Mouse (Mus musculus) thymus, adult 2 months (tissue): ENCODE data around the gene Prkcb. TPM values are rescaled to one million over a fixed set of nuclear protein-coding genes. Genes with fewer than 3 reads are reported as not detected.

ENCODE experiments used
- DNase-seq: peaks from one replicate; pipeline ENCODE4 v3.0.0; 2021
- H3K27ac ChIP-seq: fragments of 200-500 bp; 2 replicates; pipeline ENCODE4 v1.5.1; 2012; ENCODE audit warnings: low read length, control low read depth; ENCODE audit not compliant: control insufficient read depth, insufficient read depth
- H3K27me3 ChIP-seq: fragments of 200-500 bp; 2 replicates; pipeline ENCODE4 v1.6.1; 2012; ENCODE audit warnings: mild to moderate bottlenecking, low read length, moderate library complexity, mixed read lengths; ENCODE audit not compliant: control insufficient read depth, insufficient read depth
- H3K36me3 ChIP-seq: fragments of 200-500 bp; 2 replicates; pipeline ENCODE4 v1.6.1; 2012; ENCODE audit warnings: mild to moderate bottlenecking, low read length, moderate library complexity; ENCODE audit not compliant: control insufficient read depth, insufficient read depth
- H3K4me1 ChIP-seq: fragments of 200-500 bp; replicated peaks from 2 replicates; pipeline ENCODE4 v1.6.1; 2012; ENCODE audit warnings: low read length; ENCODE audit not compliant: control insufficient read depth, insufficient read depth
- H3K4me3 ChIP-seq: fragments of 200-500 bp; 2 replicates; pipeline ENCODE4 v1.5.1; 2012; ENCODE audit warnings: mild to moderate bottlenecking, low read length, control low read depth, moderate library complexity; ENCODE audit not compliant: control insufficient read depth, insufficient read depth
- CTCF ChIP-seq: fragments of 200-500 bp; IDR thresholded peaks from 2 replicates; pipeline ENCODE4 v1.5.1; 2012; ENCODE audit warnings: mild to moderate bottlenecking, control low read depth, low read length, moderate library complexity, borderline replicate concordance; ENCODE audit not compliant: control insufficient read depth, poor library complexity, insufficient read depth; ENCODE audit errors: extremely low read depth
- POLR2A ChIP-seq: fragments of 200-500 bp; IDR thresholded peaks from 2 replicates; pipeline ENCODE4 v1.6.1; 2012; ENCODE audit warnings: mild to moderate bottlenecking, low read length, control low read depth, moderate library complexity; ENCODE audit not compliant: control insufficient read depth, poor library complexity, insufficient read depth; ENCODE audit errors: extremely low read depth
- WGBS: fragments of 180-500 bp; shearing (Covaris S2); methylation state at CpG from one replicate; pipeline ENCODE4 v1.1.7; 2018; 5-methylcytosine and 5-hydroxymethylcytosine counted together
- polyA plus RNA-seq: library from polyadenylated mRNA; depleted of rRNA; stranded (reverse); fragments of >200 nt; gene quantifications from 2 replicates; pipeline ENCODE4 v1.2.3, GENCODE M21; 2012

The Prkcb gene
- polyA plus RNA-seq, 1 experiment, result 247 TPM

DNA sequence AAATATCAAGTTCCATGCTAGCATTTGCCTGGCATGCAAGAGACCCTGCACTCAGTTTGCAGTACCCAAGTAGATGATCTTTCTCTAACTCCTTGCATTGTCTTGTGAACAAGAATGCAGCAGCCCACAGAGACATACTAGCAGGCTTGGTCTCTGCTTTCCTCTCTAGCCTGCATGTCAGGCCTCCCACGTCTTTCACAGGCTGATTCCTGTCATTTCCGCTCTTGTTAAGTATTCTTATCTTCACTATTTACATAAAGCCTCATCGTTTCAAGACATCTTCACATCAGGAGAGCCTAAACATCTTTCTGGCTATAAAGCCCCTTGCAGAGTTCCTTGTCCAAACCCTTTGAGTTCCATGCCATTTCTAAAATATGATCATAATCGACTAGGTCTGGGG lies 320.9 kb downstream of the Prkcb start:
- Histone ChIP-seq H3K36me3 (peaks cover 38% of the 10 kb centered on the region), H3K27ac (no peak overlapping the region), H3K27me3 (no peaks in the 10 kb centered on the region), H3K4me3 (no peak overlapping the region), H3K4me1 (no peaks in the 10 kb centered on the region)
- DNase-seq, result no peak
- WGBS, result 92% methylated on average over 4 of the region's 4 CpGs
- TF ChIP-seq POLR2A (no peak), CTCF (no peak)

DNA sequence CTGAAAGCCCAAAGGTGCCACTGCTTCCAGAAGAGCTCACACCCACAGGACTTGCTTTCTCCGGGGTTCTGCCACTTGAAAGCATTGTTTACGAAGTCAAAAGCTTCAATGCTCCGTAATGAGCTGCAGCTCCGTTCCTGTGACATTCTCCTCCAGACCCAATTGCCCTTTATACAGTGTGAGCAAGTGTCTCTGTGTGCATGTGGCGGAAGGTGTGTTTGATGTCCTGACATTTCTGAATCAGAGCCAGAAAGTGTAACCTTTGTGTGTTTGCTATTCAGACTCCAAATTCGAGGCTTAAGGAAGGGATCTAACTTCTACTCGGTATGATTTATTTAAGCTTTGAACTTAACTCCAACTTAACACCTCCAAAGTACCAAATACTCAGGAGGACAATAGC lies 321.6 kb downstream of the Prkcb start:
- H3K4me3 ChIP-seq, result no peak overlapping the region
- H3K27ac ChIP-seq, result no peak overlapping the region
- no peaks in the 10 kb centered on the region for H3K4me1 ChIP-seq
- TF ChIP-seq POLR2A (no peak), CTCF (no peak)
- H3K36me3 ChIP-seq, result peaks cover 46% of the 10 kb centered on the region
- no peak for DNase-seq
- 82% methylated on average over 7 of the region's 7 CpGs for WGBS
- no peaks in the 10 kb centered on the region for H3K27me3 ChIP-seq

DNA sequence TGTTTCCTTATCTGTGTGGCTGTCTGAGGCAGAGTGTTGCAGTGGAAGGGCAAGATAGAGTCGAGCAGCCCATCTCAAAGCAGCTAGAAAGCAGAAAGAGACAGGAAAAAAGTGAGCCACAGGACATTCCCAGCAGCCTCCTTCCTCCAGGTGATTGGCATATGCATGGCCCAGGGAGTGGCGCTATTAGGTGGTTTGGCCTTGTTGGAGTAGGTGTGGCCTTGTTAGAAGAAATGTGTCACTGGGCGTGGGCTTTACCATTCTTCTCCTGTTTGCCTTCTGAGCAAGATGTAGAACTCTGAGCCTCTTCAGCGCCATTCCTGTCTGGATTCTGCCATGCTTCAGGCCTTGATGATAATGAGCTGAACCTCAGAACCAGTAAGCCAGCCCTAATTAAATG lies 325.3 kb downstream of the Prkcb start:
- DNase-seq, result no peak
- H3K36me3 ChIP-seq, result peaks cover 39% of the 10 kb centered on the region
- no peaks in the 10 kb centered on the region for H3K4me1 ChIP-seq
- H3K27ac ChIP-seq, result no peak overlapping the region
- no peaks in the 10 kb centered on the region for H3K27me3 ChIP-seq
- H3K4me3 ChIP-seq, result no peak overlapping the region
- 93% methylated on average over 4 of the region's 4 CpGs for WGBS
- TF ChIP-seq POLR2A, result no peak
- no peak for TF ChIP-seq CTCF

DNA sequence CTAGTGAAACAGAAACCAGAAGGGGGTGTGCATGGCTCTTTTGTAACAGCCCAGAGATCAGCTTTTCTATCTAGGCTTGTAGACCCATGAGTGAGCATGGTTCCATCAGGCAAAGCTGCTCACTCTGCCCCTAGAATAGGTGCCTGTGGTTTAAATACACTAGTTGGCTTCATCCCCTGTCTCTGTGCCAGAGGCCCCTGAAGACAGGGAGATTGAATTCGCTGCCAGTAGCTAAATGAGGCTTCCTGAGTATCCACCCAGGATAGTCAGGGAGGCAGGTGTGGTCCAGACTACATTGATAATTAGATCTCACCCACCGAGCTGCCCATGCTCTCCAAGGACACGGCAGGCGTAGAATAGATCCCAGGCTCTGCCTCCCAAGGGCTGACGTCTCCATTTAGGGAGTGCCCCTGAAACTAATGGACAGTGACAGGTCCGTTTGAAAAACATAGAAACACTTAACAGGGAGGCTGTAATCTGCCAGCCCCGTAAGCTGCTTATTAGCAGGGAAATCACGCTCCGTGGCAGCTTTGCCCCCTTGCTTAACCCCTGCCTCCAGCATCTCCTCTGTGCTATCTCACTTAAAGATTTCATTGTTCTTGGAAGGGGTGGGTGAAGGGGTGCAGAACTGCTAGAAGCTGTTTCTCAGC lies 333.7 kb downstream of the Prkcb start:
- TF ChIP-seq CTCF (no peak), POLR2A (no peak)
- Histone ChIP-seq H3K27me3 (no peaks in the 10 kb centered on the region), H3K4me3 (no peak overlapping the region), H3K27ac (no peak overlapping the region), H3K36me3 (no peaks in the 10 kb centered on the region; the same call in 1 of the 2 replicates), H3K4me1 (no peaks in the 10 kb centered on the region)
- DNase-seq, result no peak
- 88% methylated on average over 9 of the region's 9 CpGs for WGBS

DNA sequence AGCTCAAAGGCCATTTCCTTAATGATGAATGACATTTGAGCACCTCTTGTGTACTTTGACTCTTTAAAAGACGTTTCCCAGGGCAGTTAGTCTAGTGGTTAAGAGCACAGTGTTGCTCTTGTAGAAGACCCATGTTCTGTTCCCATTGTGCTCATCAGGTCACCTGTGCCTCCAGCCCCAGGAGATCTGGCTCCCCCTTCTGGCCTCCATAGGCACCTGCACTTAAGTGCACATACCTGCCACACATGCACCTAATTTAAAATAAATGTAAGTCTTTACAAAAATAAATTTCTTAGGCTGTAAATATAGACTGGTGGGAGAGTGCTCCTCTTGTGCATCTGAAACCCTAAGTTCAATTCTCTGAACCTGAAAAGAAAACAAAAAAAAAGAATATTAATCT lies 335.2 kb downstream of the Prkcb start:
- H3K4me1 ChIP-seq, result no peaks in the 10 kb centered on the region
- no peaks in the 10 kb centered on the region for H3K27me3 ChIP-seq
- TF ChIP-seq POLR2A (no peak), CTCF (no peak)
- WGBS, result 90% methylated on average over 1 of the region's 1 CpGs
- no peak overlapping the region for H3K27ac ChIP-seq
- no peak overlapping the region for H3K4me3 ChIP-seq
- no peak for DNase-seq
- H3K36me3 ChIP-seq, result peaks cover 3% of the 10 kb centered on the region; the same call in 1 of the 2 replicates

DNA sequence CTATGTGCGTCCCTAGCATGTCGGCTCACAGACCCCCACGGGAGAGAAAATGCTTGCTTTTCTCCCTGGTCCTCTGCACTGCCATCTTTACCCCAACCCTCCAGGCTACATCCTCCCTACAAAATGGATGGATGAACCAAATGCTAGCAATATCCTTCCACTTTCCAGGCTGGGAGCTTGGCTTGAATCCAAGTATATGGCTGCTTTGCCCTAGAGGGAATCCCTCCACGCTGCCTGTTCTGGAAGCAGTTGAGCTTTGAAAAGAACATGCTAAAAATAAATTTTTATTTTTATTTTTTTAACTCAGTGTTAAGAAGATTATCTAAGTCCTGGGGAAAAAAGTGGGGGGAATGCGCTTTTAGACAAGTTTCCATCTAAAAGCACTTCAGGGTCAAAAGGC lies 339.5 kb downstream of the Prkcb start:
- H3K4me3 ChIP-seq, result no peak overlapping the region
- H3K36me3 ChIP-seq, result peaks cover 3% of the 10 kb centered on the region; the same call in 1 of the 2 replicates
- H3K27ac ChIP-seq, result no peak overlapping the region
- H3K27me3 ChIP-seq, result no peaks in the 10 kb centered on the region
- TF ChIP-seq CTCF (no peak), POLR2A (no peak)
- no peak for DNase-seq
- no peaks in the 10 kb centered on the region for H3K4me1 ChIP-seq
- WGBS, result 97% methylated on average over 5 of the region's 5 CpGs

DNA sequence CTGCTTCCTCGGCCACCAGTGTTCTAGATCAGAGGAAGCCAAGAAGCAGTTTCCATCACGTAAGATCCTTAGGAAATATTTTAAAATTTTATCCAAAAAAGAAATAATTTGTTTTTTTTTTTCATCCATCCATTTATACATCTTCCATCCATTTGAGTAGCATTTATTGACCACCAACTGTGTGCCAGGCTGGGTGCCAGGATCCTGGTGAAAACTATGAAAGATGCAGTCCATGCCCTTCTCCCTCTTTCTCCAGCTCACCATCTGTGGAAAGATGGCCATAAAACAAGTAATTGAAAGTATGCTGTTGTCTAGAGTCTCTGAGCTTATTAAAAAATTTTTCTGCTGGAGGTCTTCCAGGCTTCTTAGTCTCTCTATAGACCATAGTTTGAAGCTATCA lies 341.8 kb downstream of the Prkcb start:
- WGBS, result 94% methylated on average over 2 of the region's 2 CpGs
- no peak for DNase-seq
- TF ChIP-seq CTCF, result no peak
- no peak for TF ChIP-seq POLR2A
- H3K36me3 ChIP-seq, result peaks cover 12% of the 10 kb centered on the region; the same call in 1 of the 2 replicates
- no peak overlapping the region for H3K27ac ChIP-seq
- no peaks in the 10 kb centered on the region for H3K27me3 ChIP-seq
- no peak overlapping the region for H3K4me3 ChIP-seq
- no peaks in the 10 kb centered on the region for H3K4me1 ChIP-seq
